Mouse (Mus musculus): ENCODE data around the gene Rplp0.
A peak's percentile ranks its signal among the peaks of the same experiment; 100 is the strongest.
"Not testable (repeated sequence)": the region's sequence is repeated elsewhere in the genome, so short reads cannot be mapped to it uniquely, and the experiment has no call there.

The Rplp0 gene

GRCm38 (mm10) chr5:115559237-115560101 is at the start of gene Rplp0:
Gene Rplp0 (plus strand): TSS chr5:115559467.
- peak; percentile 99 for DNase-seq (ENCODE audit: low spot score)

DNA sequence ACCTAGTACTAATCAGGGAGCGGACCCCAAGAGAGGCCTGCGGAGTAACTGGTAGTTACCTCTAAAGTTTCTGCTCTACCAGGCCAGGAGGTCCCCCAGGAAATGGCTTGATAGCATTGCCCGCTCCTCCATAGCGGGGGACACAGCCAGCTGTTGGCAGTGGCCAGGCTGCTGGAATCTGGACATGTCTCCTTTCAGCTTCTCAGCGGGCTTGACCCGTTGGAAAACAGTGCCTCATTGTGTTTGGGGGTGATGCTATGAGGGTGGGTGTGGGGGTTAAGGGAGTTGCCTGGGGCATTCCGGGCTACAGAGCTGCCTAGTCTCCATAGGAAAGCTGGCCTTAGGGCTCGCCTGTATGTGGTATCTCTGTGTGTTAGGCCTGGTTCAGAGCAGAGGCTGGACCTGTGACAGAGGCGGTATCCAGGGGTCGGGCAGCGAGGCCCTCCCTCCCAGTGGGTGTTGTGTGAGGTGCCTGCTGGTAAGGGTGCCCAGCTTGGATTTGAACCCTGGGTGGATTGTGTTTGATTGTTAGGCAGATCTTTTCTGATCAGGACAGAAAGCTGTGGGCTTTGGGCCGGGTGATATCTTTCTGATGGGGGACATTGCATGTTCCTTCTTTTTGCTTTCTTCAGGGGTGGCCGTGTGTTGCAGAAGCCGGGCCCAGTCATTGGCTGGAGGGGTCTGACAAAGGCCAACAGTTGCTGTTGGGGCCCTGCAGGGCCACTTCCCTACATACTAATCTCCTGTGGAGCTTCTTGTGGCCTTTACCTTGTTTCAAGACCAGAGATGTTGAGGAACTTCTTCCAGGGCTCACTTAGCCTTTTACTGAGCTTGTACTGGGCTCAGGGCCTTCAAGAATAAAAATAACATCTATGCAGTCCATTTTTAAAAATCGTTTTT is 49.2 kb upstream of the Rplp0 start:
- no peak for DNase-seq (ENCODE audit: low spot score)

GRCm38 (mm10) chr5:115512375-115512774 is 46.9 kb upstream of the Rplp0 start:
- DNase-seq (ENCODE audit: low spot score), result no peak

DNA sequence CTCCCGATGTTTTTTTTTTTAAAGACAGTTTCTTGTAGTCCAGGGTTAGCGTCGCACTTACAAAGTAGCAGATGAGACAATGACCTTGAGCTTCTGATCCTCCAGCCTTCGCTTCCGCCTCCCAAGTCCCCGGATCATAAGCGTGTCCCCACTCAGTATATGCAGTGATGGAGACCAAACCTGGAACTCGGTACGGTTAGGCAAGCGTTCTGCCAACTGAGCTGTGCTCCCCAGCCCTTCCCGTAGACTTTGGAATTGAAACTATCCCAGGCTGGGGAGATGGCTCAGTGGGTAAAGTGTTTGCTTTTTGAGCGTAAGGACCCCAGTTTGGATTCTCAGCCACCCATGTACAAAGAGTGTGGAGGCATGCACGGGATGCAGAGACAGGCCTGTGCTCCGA is 46.0 kb upstream of the Rplp0 start:
- DNase-seq (ENCODE audit: low spot score), result no peak

- DNase-seq (ENCODE audit: low spot score), result no peak
Measured at GRCm38 (mm10) chr5:115513721-115514120, 45.5 kb upstream of the Rplp0 start.

- DNase-seq (ENCODE audit: low spot score), result no peak
Measured at GRCm38 (mm10) chr5:115514346-115514745, 44.9 kb upstream of the Rplp0 start.

DNA sequence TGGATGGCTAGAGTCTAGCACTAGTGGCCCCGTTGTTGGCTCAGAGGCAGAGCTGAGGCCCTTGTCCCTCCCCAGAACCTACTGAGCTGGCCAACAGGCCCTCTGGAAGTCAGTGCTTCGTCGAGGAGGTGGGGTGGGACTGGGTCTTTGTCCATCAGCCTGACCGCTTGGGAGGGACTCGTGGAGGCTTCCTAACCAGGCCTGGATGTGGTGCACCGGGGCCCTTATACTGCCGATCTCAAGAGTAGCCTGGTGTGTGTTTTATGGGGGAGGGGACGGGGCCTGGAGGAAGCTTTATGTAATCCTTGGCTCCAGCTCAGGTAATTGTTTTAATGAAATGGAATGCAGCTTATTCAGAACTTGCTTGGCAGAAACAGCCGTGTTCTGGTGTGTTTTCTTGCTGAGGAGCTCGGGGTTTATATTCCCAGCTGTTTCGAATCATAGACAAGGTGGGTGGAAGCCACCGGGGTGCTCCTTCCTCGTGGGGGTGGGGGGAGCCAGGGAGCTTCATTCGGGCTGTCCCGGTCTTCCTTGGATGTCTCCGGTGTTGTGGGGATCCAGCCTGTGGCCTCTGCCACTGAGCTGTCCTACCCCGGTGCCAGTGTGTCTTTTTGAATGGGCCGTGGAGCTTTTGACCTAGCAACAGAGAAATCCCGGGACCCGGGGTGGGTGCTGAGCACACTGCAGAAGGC is 44.2 kb upstream of the Rplp0 start:
- DNase-seq (ENCODE audit: low spot score), result no peak

- DNase-seq (ENCODE audit: low spot score), result no peak
Measured at GRCm38 (mm10) chr5:115516081-115516907, 43.0 kb upstream of the Rplp0 start.

DNA sequence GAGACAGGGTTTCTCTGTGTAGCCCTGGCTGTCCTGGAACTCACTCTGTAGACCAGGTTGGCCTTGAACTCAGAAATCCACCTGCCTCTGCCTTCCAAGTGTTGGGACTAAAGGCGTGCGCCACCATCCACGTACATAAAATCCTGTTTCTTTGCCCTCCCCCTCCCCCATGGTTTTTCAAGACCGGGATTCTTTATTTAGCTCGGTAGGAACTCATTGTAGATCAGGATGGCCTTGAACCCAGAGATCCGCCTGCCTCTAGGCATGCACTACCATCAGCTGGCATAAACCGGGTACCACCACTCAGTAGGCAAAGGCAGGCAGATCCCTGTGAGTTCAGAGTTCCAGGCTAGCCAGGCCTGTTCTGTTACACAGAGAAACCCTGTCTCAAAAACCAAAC is 42.4 kb upstream of the Rplp0 start:
- no peak for DNase-seq (ENCODE audit: low spot score)

GRCm38 (mm10) chr5:115517501-115517900 is 41.8 kb upstream of the Rplp0 start:
- DNase-seq (ENCODE audit: low spot score), result no peak

GRCm38 (mm10) chr5:115518214-115518613 is 41.1 kb upstream of the Rplp0 start:
- not testable (repeated sequence) for DNase-seq (ENCODE audit: low spot score)

DNA sequence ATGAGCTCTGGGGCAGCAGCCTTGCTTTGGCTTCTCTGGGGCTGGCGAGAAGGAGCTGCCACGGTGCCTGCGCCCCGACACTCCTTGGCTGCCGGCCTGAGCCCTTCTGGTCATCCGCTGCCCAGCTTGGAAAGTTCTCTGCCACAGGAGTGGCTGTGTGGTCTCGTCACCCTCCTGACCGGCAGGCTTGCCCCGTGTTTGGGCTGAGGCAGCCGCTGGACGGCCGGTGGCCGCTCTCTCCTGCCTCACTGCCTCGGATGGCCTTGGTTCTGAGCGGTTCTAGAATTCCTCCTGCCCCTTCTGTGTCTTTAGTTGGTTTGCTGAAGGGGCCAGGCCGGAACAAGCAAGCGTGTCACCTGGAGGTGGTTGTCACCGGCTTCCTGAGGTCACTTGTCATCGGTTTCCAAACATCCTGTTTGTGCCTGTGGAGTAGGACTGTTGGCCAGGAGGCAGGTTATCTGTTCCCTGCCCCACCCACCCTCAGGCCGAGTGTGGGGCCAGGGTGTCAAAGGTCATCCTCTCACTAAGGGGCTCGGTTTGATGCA is 38.9 kb upstream of the Rplp0 start:
- DNase-seq (ENCODE audit: low spot score), result no peak

DNA sequence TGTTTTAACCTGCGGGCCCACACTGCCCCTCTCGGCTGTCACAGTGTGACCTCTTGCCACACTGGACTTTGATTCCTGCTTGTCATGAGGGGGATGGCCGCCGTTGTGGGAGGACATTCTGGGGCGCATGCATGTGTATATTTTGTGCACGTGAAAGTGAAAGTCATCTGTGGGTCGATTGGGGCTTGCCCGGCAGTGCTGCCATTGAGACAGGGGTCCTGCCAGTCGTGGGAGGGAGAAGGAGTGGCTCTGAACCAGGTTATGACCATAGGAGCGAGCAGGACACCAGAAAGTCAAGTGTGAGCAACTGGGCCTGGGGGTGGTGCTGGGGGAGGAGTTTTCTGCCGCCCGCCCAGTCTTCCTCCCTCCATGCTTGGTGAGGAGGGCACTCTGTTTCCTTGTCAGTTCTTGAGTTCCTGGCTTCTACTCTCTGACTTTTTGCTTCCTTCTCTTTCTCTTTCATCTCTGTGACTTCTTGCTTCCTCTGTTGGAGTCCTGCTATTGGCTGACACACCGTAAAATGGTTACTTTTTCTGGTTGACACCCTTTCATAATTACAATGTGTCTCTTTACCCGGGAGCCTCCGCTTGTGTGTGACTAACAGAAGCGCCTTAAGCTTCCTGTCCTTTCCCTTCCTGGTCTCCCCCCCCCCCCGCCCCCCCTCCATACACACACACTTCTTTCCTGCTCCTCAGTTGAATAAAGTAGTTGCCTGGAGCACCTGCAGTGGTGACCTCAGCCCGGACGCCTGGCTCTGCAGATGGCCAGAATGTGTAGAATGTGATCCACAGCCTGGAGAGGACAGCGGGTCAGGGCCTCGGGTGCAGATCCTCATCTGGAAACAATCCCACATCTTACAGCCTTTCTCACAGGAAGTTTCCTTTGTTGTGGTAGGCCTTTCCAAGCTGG is 37.5 kb upstream of the Rplp0 start:
- no peak for DNase-seq (ENCODE audit: low spot score)

GRCm38 (mm10) chr5:115522531-115522930 is 36.7 kb upstream of the Rplp0 start:
- no peak for DNase-seq (ENCODE audit: low spot score)

- DNase-seq (ENCODE audit: low spot score), result no peak
Measured at GRCm38 (mm10) chr5:115522981-115523499, 36.2 kb upstream of the Rplp0 start.

GRCm38 (mm10) chr5:115523971-115524370 is 35.3 kb upstream of the Rplp0 start:
- DNase-seq (ENCODE audit: low spot score), result no peak

GRCm38 (mm10) chr5:115524471-115524870 is 34.8 kb upstream of the Rplp0 start:
- DNase-seq (ENCODE audit: low spot score), result no peak

GRCm38 (mm10) chr5:115525416-115525815 is 33.9 kb upstream of the Rplp0 start:
- DNase-seq (ENCODE audit: low spot score), result no peak

GRCm38 (mm10) chr5:115525943-115526342 is 33.3 kb upstream of the Rplp0 start:
- no peak for DNase-seq (ENCODE audit: low spot score)
